Mouse (Mus musculus) skeletal muscle tissue, adult 2 months (tissue): Measurements from ENCODE around the gene Kif1b.

Experiments used
- DNase-seq: peaks from one replicate; pipeline ENCODE4 v3.0.0-alpha.2; 2012; ENCODE audit warnings: low read depth, low spot score

Kif1b gene

DNA sequence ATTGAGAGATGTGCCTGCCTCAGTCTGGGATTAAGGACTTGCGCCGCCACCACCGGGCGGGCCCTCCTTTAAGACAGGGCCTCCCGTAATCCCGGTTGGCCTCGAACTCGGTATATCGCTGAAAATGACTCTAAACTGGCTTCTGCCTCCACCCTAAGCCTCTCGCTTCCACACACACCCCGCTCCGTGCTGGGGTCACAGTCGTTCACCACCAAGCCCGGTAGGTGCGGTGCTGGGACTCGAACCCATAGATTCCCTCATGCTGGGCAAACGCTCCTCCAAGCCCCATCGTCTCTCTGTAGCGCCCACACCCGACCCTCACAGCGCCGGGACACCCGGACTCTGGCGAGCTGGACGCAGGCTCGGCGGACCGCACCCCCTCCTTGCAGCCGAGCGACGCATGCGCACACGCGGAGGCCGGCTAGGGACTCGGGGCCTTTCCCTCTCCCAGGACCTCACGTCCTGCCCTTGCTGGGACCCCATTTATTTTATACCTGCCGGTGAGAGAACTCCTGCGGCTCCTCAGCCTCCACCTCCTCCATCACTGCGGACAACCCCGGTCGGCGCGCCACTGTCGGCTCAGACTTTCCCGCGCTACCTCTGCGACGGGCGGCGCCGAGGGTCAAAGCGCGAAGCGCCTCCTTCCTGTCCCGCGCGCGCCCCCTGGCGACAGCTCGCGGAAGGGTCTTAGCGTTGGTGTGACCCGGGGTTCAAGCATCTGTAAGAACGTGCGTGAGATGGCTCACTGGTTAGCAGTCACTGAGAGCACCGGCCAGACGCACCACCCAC lies 170.3 kb downstream of the Kif1b start, which contains the start of gene Cenps:
Gene Cenps, minus strand, starts transcription at position 648 of the 789 bp plus-strand sequence.
- DNase-seq, result peak; percentile 73

DNA sequence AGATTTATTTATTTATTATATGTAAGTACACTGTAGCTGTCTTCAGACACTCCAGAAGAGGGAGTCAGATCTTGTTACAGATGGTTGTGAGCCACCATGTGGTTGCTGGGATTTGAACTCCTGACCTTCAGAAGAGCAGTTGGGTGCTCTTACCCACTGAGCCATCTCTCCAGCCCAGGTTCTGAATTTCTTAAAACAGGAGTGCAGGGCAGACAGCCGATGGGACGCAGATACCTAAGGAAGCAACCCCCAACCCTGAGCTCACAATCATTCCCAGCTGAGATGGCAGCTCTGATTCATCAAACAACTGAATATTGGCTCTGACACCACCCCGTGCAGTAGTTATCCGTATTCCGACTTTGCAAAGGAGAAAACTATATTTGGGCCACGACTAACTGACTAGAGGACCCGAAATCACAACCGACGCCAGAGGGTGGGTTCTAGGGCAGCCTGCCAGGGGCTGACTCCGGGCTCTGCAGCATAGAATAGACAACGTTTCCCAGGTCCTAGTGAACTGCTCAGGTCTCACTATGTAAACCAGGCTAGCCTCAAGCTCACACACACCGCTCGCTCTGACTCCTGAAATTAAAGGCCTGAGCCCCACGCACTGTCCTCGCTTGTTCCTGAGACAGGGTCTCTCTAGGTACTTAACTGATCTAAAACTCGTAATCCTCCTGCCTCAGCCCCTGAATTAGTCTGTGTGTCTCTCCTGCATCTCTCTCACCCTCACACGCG lies 171.2 kb downstream of the Kif1b start:
- DNase-seq, result no peak

DNA sequence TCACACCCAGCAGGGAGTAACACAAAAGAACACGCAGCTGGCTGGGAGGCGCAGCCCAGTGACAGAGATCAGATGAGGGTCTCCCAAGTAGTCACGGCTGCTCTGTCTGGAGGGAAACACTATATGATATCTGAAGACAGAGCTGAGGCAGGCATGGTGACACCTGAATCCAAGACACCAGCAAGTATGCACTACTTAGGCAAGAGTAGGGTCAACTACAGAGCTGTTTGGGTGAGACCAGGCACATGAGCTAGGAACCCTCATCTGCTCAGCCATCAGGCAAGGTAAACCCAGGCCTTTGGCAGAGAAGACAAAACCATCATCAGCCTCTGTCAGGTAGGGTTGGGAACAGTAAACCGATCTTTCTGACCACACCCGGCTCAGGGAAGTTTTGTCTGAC lies 174.1 kb downstream of the Kif1b start:
- DNase-seq, result no peak

DNA sequence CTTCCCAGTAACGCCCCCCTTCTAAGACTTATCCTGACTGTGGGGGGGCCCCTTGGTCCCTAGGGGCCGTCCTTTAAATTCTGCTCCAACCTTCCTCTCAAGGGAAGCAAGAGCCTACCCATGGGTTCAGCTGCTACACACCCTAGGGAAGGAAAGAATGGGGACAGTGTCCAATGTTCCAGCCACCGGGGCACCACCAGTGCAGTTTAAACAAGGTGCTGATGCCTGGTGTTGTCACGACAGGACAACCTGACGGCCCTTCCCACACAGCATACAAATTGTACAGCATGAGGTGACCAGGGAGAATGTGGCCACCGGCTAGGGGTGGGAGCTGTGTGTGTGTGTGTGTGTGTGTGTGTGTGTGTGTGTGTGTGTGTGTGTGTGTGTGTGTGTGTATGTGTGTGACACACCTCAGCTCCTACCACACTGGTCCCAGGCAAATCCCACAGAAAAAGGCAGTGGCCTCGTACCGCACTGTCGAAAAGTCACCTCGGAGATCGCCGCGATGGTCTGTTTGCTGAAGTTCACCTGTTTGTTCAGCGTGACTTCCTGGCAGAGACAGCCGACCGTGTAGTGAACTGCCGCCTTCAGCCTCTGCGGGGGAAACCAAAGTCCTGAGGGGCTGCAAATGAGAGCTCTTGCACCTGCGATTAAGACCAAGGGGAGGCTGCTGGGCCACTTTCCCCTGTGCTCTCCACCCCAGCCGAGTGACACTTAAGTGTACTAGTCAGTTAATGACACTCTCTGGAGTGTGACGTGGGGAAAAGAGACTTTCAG lies 175.5 kb downstream of the Kif1b start:
- no peak for DNase-seq

DNA sequence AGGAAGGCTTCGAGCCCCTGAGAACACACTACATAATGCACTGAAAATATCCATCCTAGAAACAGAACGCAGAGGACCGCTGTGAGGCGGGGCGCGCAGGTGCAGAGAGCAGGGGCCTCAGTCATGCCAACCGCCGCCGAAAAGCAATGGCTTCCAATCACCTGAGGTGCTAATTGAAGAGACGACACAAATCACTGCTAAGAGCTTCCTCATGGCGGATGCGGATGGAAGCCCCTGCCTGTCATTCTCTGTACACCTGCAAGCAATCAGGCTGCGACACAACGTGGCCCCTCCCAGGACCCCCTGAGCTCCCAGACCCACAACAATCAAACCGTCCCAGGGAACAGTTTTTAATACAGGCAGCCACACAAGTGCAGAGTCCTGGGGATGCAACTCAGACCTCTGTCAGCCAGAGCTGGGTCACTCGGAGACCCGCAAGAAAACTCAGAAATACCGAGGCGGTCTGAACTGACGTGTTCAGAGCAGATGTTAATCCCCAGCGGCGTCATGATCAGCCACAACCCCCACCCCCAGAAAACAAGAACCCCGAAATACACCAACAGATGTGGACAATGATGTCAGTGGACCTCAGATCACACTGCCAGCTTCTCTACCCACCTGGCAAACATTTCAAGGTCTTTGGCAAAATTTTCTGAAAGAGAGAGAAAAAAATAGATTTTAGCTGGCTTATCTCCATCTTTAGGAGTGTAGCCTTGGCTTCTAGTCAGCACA lies 176.3 kb downstream of the Kif1b start:
- no peak for DNase-seq

DNA sequence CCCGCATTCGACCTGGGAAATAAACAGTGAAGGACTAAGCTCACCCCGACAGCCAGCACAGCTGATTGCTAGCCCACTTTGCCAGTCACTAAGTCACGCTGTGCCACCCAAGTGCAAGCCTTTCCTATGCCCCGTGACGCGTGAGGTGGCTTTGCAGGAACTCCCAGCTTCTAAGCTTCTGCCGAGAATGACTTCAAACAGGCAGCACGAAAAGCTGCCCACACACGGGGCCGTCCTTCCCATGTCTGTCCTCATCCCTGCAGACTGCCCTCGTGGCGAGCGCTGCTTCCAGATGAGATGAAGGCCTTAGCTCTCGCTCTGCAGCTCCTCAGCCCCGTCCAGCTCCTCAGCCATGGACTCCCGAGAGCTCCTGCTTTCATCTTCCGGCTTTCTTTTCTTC lies 179.0 kb downstream of the Kif1b start:
- no peak for DNase-seq

DNA sequence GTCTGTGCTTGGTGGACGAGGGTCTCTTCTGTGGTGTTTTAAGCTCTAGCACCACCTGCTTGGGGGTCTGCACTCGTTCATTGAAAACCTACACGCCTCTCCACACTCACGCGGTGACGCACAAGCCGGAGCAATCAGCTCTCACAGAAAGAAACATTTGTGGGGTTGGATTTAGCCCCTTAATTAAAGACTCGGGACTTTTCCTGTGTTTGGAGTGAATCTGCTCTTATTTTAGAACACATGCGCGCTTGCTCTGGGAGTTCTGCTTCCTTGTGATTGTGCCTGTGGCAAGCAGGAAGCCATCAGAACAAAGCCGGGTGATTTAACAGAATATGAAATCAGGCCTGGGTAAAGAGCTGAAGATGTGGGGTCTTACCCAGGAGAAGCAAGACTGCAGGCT lies 180.8 kb downstream of the Kif1b start, which contains the start of gene Cort:
Gene Cort, minus strand, starts transcription at position 101 of the 400 bp plus-strand sequence.
- no peak for DNase-seq
